Mouse (Mus musculus) gastrocnemius, adult 2 months (tissue): ENCODE results near the gene Fbxo36. TPM values are rescaled to one million over a fixed set of nuclear protein-coding genes. Genes with fewer than 3 reads are reported as not detected.

Source experiments
- DNase-seq: peaks from one replicate; pipeline ENCODE4 v3.0.0; 2022
- H3K27ac ChIP-seq: fragments of 200-600 bp; 2 replicates; pipeline ENCODE4 v1.8.1; 2022; ENCODE audit warnings: mild to moderate bottlenecking
- H3K4me3 ChIP-seq: fragments of 200-600 bp; 2 replicates; pipeline ENCODE4 v1.8.1; 2022; ENCODE audit warnings: mild to moderate bottlenecking, moderate library complexity
- CTCF ChIP-seq: fragments of 200-600 bp; IDR thresholded peaks from 2 replicates; pipeline ENCODE4 v1.8.1; 2022; ENCODE audit warnings: antibody characterized with exemption, mild to moderate bottlenecking, moderate library complexity
- intact Hi-C: fragments of 180-260 bp; cut with DNase I; formaldehyde crosslinking; loops from one replicate; pipeline ENCODE4 v1.15.1; 2025
- total RNA-seq, 2 experiments: library from RNA; stranded (reverse); gene quantifications; 2 replicates each; pipeline ENCODE4 v1.2.3; 2021

Gene Fbxo36
- total RNA-seq, 2 experiments from 2014 or later: 1.9 to 4.1 TPM

GRCm38 (mm10) chr1:84864645-84865044 lies 25.0 kb downstream of the Fbxo36 start:
- TF ChIP-seq CTCF: no peak

GRCm38 (mm10) chr1:84866231-84866630 lies 26.6 kb downstream of the Fbxo36 start:
- no peak for DNase-seq
- no peak overlapping the region for H3K4me3 ChIP-seq
- TF ChIP-seq CTCF: no peak
- intact Hi-C loops: no loop called here
- no peak overlapping the region for H3K27ac ChIP-seq

More at GRCm38 (mm10) chr1:84864645-84865044, 25.0 kb downstream of the Fbxo36 start:
- Histone ChIP-seq H3K27ac (no peak overlapping the region), H3K4me3 (no peak overlapping the region)
- no peak for DNase-seq
- intact Hi-C loops: no loop called here

GRCm38 (mm10) chr1:84866706-84867230 lies 27.1 kb downstream of the Fbxo36 start:
- TF ChIP-seq CTCF: no peak
- H3K27ac ChIP-seq: no peak overlapping the region
- intact Hi-C loops: no loop called here
- no peak for DNase-seq
- H3K4me3 ChIP-seq: no peak overlapping the region

GRCm38 (mm10) chr1:84868311-84868710 lies 28.7 kb downstream of the Fbxo36 start:
- no peak for DNase-seq
- Histone ChIP-seq H3K27ac (no peak overlapping the region), H3K4me3 (no peak overlapping the region)
- intact Hi-C loops: no loop called here
- TF ChIP-seq CTCF: no peak

GRCm38 (mm10) chr1:84868841-84869240 lies 29.2 kb downstream of the Fbxo36 start:
- Histone ChIP-seq H3K4me3 (no peak overlapping the region), H3K27ac (no peak overlapping the region)
- intact Hi-C loops: no loop called here
- DNase-seq: no peak
- no peak for TF ChIP-seq CTCF

- intact Hi-C loops: no loop called here
- DNase-seq: no peak
- Histone ChIP-seq H3K4me3 (no peak overlapping the region), H3K27ac (no peak overlapping the region)
- TF ChIP-seq CTCF: no peak
Measured at GRCm38 (mm10) chr1:84869498-84869897, 29.9 kb downstream of the Fbxo36 start.

GRCm38 (mm10) chr1:84871131-84871530 lies 31.5 kb downstream of the Fbxo36 start:
- DNase-seq: no peak
- intact Hi-C loops: no loop called here
- Histone ChIP-seq H3K27ac (no peak overlapping the region), H3K4me3 (no peak overlapping the region)
- no peak for TF ChIP-seq CTCF

GRCm38 (mm10) chr1:84872105-84872504 lies 32.5 kb downstream of the Fbxo36 start:
- Histone ChIP-seq H3K4me3 (no peak overlapping the region), H3K27ac (no peak overlapping the region)
- intact Hi-C loops: no loop called here
- no peak for DNase-seq
- TF ChIP-seq CTCF: no peak

GRCm38 (mm10) chr1:84872939-84873338 lies 33.3 kb downstream of the Fbxo36 start:
- no peak for DNase-seq
- intact Hi-C loops: no loop called here
- no peak overlapping the region for H3K4me3 ChIP-seq
- no peak for TF ChIP-seq CTCF
- no peak overlapping the region for H3K27ac ChIP-seq

GRCm38 (mm10) chr1:84877590-84877989 lies 37.9 kb downstream of the Fbxo36 start:
- intact Hi-C loops: no loop called here
- no peak for TF ChIP-seq CTCF
- Histone ChIP-seq H3K27ac (no peak overlapping the region), H3K4me3 (no peak overlapping the region)
- DNase-seq: no peak

- intact Hi-C loops: loop anchor here (5.0 kb wide), 1 partner anchor 147 kb away; no protein-coding TSS in a partner anchor
Measured at GRCm38 (mm10) chr1:84879571-84880120, 40.0 kb downstream of the Fbxo36 start.

GRCm38 (mm10) chr1:84881248-84882065 lies 41.8 kb downstream of the Fbxo36 start:
- TF ChIP-seq CTCF: peak; percentile 52

More at GRCm38 (mm10) chr1:84879571-84880120, 40.0 kb downstream of the Fbxo36 start:
- no peak overlapping the region for H3K4me3 ChIP-seq
- TF ChIP-seq CTCF: no peak
- DNase-seq: no peak
- H3K27ac ChIP-seq: no peak overlapping the region

GRCm38 (mm10) chr1:84882066-84882532 lies 42.5 kb downstream of the Fbxo36 start:
- Histone ChIP-seq H3K4me3 (no peak overlapping the region), H3K27ac (no peak overlapping the region)
- DNase-seq: no peak
- no peak for TF ChIP-seq CTCF
- intact Hi-C loops: loop anchor here (5.0 kb wide), 1 partner anchor 150 kb away; no protein-coding TSS in a partner anchor

More at GRCm38 (mm10) chr1:84881248-84882065, 41.8 kb downstream of the Fbxo36 start:
- DNase-seq: no peak
- intact Hi-C loops: loop anchor here (5.0 kb wide), 1 partner anchor 149 kb away; no protein-coding TSS in a partner anchor
- H3K27ac ChIP-seq: no peak overlapping the region
- H3K4me3 ChIP-seq: no peak overlapping the region
